Mouse (Mus musculus) spleen, postnatal 10 days (tissue): Measurements from ENCODE around the gene Stra8.

ENCODE experiments used
- DNase-seq, 2 experiments: peaks; one replicate each; pipeline ENCODE4 v3.0.0; 2021 to 2022; ENCODE audit warnings: low spot score in 2 of 2

The Stra8 gene

DNA sequence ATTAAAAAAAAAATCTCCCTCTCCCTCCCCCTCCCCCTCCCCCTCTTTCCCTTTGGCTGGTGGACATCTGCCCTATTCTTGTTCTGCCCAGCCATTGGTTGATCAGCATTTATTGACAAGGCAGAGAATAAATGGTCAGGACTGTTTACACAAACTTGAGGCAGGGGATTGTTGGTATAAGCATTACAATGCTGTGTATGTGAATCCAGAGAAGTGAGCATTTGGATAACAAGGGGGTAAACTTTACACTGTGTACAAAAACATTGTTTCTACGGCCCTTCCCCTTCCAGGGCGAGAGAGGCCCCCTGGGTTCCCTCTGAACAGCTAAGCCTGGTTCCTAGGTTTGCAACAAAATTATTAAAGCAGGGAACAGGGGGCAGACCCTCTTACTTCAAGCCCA, 21.5 kb downstream of the Stra8 start:
- no peak for DNase-seq

DNA sequence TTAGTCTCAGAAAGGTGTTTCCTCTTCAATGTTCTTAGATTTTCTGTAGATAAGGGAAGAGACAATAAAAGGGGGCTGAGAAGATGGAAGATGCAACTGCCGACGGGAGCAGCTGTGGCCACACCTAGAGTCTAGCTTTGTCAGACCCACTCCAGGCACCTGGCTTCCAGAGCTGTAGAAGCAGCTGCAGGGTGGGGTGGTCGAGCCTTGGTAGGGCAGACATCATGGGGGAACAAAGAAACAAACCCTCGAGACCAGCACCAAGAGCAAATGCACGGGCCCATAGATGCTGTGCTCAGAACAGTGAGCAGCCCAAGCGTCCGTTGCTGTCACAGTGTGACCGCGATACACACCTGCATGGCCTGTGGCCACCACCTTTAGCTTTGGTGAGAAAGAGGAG, 22.5 kb downstream of the Stra8 start:
- no peak for DNase-seq

GRCm38 (mm10) chr6:34943499-34943898, 23.5 kb downstream of the Stra8 start:
- no peak for DNase-seq

DNA sequence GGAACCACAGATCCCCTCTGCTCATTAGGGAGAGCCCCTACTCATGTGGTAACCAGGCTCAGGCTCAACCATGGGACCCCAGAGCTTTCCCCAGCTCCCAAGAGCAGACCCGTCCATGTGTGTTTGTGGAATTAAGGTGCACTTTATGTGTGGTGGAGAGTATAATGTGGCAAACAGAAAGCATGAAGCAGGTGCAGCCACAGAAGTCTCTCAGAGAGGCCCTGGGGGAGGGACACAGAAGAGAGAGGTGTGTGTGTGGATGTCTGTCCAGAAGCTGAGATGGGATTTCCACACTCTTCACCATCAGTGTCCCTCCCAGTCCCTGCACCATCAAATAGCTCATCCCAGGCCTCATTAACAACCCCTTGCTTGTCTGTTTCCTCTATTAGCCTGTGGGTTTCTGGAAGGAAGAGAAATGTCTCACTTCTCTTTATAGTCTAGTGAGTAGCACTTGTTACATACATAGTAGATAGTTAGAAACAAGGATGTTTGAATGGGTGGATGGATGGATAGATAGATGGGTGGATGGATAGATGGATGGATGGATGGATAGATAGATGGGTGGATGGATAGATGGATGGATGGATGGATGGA, 26.6 kb downstream of the Stra8 start:
- DNase-seq = no peak

- no peak for DNase-seq
Measured at GRCm38 (mm10) chr6:34948461-34948860, 28.5 kb downstream of the Stra8 start.

GRCm38 (mm10) chr6:34951518-34951917, 31.6 kb downstream of the Stra8 start:
- no peak for DNase-seq

DNA sequence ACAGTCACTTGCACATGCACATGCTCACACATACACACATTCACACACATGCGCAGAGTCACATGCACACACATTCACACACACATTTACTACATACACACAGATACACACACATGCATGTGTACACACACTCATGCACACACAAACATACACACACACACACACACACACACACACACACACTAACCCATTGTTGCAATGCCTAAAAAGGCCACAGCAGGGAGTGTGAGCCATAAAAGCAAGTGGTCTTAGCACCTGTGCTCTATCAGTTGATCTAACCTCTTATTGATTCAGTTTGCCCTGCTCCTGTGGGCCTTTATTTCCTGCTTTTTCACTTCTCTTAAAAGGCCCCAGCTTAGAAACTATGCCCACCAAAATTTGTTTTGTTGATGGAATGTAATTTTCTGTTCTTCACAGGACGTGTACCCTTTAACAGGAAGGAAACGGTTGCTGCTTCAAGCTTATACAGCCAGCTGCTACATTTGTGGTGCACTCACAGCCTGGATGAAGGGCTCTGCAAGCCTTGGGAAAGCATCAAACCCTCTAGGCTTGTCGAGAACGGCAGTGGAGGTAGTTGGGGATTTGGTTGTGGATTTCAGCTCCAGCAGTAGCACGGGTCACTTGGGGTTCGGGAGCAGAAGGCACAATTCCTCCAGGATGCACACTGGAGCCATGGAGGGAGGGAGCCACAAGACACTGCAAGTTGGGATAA, 32.1 kb downstream of the Stra8 start:
- DNase-seq = no peak

- DNase-seq = peak in 1 of 2 experiments; percentile 36
Measured at GRCm38 (mm10) chr6:34954926-34955861, 35.2 kb downstream of the Stra8 start.

DNA sequence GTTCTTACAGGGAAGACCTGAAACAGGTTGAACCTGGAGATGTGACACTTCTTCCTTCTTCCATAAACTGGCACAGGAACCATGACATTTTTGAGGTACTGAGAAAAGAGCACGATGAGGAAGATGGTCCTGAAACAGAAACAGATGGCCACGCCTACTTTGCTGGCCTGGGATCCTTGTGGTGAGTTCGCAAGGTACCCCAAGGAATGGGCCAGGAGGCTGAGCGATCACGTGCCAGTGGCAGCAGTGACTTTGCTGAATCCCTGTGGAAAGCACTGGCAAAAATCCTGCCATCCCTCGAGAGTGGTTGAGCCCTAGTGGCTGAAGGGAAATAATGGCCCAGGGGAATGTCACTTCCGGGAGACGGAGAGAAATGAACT, 35.9 kb downstream of the Stra8 start:
- DNase-seq = no peak

DNA sequence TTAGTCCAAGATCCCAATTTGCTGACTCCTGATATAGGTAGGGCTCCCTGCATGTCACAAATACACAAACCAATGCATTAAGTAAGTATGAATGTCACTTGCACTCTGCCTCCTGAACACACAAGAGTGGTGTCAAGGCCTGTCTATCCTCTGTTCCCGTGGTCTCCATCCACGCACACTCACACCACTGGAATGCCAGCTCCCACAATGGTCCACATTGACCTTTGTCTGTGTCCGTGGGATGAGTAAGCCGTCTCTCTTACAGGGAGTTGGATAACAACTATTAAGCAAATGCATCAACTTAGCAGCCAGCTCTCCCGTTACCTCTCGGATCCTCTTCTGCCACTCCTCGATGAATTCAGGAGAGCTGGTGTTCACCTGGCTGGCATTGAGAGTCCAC, 39.2 kb downstream of the Stra8 start:
- DNase-seq = no peak

GRCm38 (mm10) chr6:34964550-34964949, 44.6 kb downstream of the Stra8 start:
- DNase-seq = no peak

GRCm38 (mm10) chr6:34965819-34966539, 46.0 kb downstream of the Stra8 start:
- no peak for DNase-seq

- DNase-seq = no peak
Measured at GRCm38 (mm10) chr6:34971181-34971580, 51.2 kb downstream of the Stra8 start.

DNA sequence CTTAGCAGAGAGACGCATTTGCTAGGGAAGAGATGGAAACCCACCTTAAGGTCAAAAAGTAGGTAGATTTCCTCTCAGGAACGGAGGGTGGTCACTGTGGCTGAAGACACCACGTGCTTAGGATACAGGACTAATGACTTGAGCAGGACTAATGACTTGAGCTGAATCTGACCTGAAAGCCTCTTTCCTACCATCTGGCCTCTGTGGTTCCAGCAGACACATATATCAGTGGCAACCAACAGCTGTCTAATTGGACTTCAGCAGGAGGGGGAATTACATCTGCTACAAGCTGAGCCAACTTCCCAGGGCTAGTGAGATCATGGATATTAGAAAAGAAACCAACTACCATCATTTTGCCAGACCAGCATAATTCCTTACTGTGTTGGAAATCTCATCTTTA, 59.3 kb downstream of the Stra8 start:
- DNase-seq = no peak

DNA sequence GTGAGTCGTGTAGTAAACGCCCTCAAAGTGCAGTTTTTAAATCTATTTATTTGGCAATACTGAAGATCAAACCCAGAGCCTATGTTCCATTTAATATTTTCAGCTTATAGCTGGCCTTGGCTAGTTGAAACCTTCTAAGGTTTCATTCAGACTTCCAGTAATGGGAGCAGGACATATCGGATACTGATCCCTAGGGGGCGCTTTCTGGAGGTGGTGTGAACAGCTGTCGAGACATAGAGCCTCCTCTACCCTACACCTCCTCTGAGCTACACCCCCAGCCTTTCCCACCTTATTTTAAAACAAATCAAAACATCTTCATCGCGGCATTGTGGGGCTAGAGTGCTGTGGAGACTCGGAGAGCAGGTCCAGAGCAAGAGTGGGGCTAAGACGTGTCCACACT, 60.7 kb downstream of the Stra8 start:
- DNase-seq = no peak

- no peak for DNase-seq
Measured at GRCm38 (mm10) chr6:34987085-34987645, 67.2 kb downstream of the Stra8 start.

DNA sequence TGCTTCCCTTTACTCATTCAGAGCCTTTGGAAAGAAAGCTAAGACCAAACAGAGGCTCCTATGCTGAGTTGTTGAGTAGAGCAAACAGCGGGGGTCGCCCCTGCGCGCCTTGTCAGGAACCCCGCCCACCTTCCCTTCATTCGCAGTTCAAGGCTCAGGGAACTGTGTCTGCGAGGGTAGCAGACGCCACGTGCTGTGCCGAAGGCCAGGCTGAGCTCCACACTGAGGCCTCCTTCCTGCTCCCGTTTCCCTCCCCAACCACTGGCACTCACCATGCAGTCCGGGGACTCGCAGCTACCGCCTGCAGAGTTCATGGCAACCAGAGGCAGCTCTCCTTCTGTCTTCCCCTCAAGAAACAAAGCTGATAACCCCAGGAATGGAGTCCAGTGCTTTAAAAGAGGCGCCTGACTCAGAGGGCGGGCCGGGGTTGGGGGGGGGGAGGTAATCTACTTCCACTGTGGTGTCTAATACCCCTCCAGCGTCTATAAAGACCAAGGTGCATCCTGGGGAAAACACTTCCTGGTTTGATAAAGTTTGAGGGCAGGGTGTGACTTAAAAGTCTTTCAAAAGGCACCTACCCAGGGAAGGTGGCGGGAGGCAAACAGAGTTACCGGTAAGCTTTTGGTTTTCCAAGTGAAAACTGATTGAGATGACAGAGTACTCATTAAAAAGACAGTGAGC, 68.3 kb downstream of the Stra8 start, which contains the start of gene Slc23a4:
TSS of gene Slc23a4 (minus strand) at position 324 of the 681 bp plus-strand sequence.
- DNase-seq = no peak
